Mouse (Mus musculus) gastrocnemius, postnatal 36 days (tissue): ENCODE results near the gene Clcn2. TPM values are rescaled to one million over a fixed set of nuclear protein-coding genes. Genes with fewer than 3 reads are reported as not detected.

Experiments
- DNase-seq, 2 experiments: peaks; one replicate each; pipeline ENCODE4 v3.0.0; 2022
- intact Hi-C: fragments of 180-260 bp; cut with DNase I; formaldehyde crosslinking; loops from one replicate; pipeline ENCODE4 v1.15.1; 2025
- total RNA-seq, 2 experiments: library from RNA; stranded (reverse); gene quantifications; 2 replicates each; pipeline ENCODE4 v1.2.3; 2021

The Clcn2 gene
- total RNA-seq, 2 experiments from 2014 or later = 0.99 to 1.0 TPM

DNA sequence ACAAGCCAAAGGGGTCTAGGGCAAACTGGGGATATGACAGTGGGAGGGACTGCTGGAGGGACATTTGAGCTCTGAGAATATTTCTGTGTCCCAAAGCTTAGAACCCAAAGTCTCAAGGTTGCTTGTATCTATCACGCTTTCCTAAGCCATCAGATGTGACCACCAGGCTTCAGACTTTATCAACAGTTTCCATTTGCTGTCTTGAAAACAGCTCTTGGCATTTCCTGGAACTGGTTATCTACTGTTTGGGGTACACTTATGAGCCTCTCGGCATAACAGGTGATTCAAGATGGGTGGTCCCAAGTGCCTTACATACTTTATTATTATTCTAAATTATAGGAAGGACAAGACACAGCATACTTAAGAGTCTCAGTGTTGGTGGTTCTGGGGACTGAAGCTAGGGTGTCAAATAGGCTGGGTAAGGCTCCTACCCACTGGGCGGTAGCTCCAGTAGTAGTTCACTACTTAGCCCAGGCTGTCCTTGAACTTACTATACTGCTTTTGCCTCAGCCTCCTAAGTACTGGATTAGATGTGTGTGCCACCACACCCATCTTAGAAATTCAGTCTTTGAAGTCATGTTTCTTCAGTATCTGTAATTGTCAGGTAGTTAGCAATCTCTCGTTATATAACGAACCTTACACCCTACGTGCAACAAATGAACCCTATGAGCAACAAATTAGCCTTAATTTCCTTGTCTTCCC is 13.7 kb downstream of the Clcn2 start:
- no peak for DNase-seq
- intact Hi-C loops = no loop called here

- no peak for DNase-seq
- intact Hi-C loops = no loop called here
These were observed 14.5 kb downstream of the Clcn2 start for GRCm38 (mm10) chr16:20703071-20703470.

DNA sequence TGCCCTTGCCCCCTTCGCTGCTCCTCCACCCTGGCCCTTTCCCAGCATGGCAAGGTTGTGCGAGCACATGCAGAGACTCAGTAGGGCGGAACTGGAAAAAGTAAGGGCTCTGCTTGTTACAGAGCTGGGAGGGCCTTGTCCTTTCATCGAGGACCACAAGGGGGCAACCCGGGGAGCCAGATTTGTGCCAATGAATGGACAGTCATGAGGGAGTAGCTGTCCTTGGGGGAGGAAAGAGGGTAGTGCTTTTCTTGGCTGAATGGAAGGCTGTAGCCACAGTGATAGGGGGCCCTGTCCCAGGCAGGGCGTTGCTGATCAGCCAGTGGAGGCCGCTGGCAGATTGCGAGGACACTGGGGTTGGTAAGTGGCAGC is 15.0 kb downstream of the Clcn2 start:
- intact Hi-C loops = no loop called here
- no peak for DNase-seq

DNA sequence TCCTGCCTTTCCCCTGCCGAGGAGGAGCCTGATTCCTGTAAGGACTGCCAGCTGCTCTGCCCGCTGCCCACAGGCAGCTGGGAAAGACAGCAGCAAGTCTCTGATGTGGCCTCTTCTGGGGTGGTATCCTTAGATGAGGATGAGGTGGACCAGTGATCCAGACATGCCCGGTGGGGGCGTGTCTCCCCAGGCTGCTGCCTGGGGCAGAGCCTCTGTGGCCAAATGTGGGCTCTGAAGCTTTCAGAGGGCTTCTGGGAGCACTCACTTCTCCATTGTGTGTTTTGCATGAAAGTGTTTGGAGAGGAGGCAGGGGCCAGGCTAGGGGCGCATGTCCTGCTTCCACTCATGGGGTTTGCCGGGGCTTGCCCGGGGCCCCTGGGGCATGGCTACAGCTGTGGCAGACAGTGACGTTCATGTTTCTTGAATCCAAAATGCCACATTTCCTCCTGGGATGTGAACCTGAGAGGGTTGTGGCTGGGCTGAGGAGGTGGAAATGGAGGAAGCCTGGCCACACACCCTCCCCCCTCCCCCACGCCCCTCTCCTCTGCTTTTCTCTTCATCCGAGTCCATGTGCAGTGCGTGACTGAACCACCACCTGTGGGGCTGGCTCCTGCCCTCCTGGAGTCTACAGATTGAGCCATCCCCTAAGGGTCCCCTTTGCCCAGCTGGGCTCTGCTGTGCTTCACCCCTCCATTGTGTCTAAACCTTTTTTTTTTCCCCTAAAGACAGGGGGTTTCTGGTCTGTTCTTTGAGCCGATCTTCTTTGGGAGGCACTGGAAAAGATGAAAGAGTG is 15.6 kb downstream of the Clcn2 start:
- intact Hi-C loops = no loop called here

DNA sequence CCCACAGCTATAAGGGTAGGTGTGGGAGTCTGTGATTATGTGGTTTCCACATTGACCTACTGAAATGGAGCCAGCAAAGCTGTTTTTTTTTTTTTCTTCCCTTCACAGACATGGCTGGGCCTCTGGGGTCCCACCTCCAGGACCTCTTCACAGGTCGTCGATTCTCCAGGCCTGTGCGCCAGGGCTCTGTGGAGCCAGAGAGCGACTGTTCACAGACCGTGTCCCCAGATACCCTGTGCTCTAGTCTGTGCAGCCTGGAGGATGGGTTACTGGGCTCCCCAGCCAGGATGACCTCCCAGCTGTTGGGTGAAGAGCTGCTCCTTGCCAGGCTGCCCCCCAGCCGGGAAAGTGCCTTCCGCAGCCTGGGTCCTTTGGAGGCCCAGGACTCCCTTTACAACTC is 16.2 kb downstream of the Clcn2 start:
- DNase-seq = no peak
- intact Hi-C loops = no loop called here

More for the DNA sequence above, 15.6 kb downstream of the Clcn2 start:
- DNase-seq = no peak

GRCm38 (mm10) chr16:20700036-20700435 is 17.5 kb downstream of the Clcn2 start:
- intact Hi-C loops = no loop called here
- no peak for DNase-seq

- intact Hi-C loops = no loop called here
- no peak for DNase-seq
These were observed 18.3 kb downstream of the Clcn2 start for GRCm38 (mm10) chr16:20699266-20699665.

DNA sequence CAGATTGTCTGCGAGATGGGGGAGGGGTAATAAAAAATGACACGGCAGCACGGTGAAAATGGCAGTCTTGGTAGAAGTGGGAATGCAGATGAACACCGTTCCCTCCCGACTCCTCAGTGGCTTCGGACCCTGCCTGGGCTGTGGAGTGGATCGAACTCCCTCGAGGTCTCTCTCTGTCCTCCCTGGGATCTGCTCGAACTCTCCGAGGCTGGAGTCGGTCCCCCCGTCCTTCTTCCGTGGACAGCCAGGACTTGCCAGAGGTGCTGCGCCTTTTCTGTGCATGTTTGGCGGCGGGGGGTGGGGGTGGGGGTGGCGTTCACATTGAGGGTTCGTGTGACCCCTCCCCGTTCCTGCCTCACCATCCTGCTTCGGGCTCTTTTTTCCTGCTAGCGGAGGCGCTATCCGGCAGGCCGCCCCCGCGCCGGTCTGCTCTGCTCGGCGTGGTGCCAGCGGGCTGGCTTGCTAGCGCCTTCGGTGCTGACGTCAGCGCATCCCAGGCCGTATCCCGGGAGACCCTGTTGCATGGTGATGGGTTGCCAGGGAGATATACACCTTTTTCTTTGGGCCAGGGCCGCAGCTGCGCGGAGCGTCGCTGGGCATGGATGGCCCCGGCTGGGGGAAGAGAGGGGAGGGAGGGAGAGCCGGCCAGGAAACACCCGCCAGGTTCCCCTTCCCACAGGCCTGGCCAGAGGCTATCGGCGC is 21.8 kb downstream of the Clcn2 start:
- DNase-seq = peak; percentile 76 to 85
- intact Hi-C loops = no loop called here

DNA sequence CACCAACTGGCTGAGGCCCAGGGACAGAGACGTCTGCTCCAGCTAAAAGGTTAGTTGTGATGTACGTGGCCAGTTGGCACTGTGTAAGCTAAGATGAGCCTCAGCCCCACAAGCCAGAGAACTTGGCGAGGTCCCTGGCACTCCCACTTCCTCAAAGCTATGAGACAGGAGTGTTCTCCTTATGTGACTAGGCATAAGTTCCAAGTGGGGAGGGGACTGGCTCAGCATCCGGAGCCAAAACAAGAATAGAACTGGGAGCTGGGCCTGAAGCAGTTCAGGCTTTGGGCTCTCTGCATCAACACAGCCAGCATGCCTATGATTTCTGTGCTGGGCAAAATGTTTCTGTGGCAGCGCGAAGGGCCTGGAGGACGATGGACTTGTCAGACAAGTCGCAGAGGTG is 22.8 kb downstream of the Clcn2 start:
- DNase-seq = peak; percentile 59 to 63
- intact Hi-C loops = no loop called here

- intact Hi-C loops = no loop called here
- peak; percentile 83 to 85 for DNase-seq
These were observed 24.3 kb downstream of the Clcn2 start, which contains the start of gene Fam131a for GRCm38 (mm10) chr16:20693111-20693701. Fam131a (plus strand) TSS chr16:20693241.

DNA sequence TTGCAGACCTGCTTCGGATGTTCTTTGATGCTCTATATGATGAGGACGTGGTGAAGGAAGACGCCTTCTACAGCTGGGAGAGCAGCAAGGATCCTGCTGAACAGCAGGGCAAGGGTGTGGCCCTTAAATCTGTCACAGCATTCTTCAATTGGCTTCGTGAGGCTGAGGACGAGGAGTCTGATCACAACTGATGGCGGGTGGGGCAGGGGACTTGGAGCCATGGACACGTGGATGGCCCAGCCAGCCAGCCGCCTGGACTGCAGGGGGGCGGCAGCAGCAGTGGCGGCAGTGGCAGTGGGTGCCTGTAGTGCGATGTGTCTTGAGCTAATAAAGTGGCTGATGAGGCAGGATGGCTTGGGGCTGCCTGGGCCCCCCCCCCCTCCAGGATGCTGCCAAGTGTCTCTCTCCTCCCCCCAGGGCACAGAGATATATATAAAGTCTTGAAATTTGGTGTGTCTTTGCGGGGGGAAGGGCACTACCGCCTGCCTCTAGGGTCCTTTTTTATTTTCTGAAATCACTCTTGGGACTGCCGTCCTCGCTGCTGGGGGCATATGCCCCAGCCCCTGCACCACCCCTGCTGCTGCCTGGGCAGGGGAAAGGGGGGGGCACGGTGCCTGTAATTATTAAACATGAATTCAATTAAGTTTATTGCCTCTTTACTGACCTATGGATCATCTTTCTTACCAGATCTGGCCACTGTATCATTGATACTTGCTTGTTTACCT is 25.1 kb downstream of the Clcn2 start:
- no peak for DNase-seq
- intact Hi-C loops = no loop called here

GRCm38 (mm10) chr16:20691617-20692016 is 25.9 kb downstream of the Clcn2 start:
- intact Hi-C loops = no loop called here
- DNase-seq = no peak

DNA sequence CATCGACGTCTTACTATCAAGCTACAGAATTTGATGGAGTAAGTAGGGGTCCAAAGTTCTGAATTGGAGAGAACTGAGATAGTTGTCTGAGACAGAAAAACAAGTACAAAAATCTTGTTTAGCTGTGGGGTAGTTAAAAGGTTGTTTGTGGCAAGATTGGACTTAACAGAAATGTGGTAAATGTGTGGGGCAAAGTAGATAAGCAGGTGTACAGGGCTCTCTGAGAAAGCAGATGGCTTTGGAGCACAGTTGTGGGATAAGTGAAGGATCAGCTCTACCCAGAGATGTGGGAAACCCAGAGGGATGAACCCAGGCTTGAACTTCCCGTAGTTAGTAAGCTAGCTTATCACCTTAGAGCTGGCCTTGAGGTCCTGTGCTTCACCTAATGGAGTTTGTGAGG is 26.8 kb downstream of the Clcn2 start:
- DNase-seq = no peak
- intact Hi-C loops = no loop called here

- intact Hi-C loops = no loop called here
- DNase-seq = peak; percentile 87 to 89
These were observed 39.4 kb downstream of the Clcn2 start for GRCm38 (mm10) chr16:20677974-20678675.

DNA sequence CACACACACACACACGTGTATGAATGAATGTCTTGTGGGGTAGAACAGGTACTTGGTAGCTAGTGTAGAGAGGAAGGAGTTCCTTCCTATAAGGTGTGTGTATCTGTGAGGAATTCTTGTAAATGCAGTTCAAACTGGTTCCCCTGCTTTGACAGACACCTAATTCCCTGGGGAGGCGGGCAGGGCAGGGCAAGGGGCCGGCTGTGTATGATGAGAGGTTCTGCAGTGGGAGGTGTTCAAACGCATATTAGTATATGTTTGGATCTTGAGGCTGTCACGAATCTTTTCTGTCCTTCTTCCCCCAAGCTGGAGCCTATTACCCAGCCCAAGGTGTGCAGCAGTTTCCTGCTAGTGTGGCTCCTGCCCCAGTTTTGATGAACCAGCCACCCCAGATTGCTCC is 40.2 kb downstream of the Clcn2 start:
- intact Hi-C loops = no loop called here
- no peak for DNase-seq

DNA sequence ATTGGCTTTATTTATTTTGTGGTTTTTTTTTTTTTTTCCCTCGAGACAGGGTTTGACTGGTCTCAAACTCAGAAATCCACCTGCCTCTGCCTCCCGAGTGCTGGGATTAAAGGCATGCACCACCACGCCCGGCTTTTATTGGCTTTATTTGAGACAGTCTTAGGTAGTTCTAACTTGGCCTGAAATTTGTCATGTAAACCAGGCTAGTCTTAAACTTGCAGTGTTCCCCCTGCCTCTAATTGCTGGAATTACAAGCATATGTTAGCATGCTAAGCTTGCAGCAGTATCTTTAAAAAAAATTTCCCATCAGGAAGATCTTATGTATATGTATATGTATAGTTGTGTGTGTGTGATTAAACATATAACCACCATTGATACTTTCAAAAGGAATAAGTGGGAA is 40.8 kb downstream of the Clcn2 start:
- intact Hi-C loops = no loop called here
- DNase-seq = no peak

DNA sequence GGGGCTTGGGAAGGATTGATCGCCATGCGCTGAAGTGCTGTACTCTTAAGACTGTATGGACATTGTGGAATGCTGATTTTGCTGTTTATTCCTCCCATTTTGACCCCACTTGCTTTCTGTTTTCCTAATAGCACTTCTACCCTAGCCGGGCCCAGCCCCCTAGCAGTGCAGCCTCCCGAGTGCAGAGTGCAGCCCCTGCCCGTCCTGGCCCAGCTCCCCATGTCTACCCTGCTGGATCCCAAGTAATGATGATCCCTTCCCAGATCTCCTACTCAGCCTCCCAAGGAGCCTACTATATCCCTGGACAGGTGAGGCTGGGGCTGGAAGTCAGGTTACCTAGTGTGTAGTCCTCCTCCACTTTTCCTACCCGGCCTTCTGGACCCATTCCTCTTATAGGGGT is 42.3 kb downstream of the Clcn2 start:
- DNase-seq = no peak
- intact Hi-C loops = no loop called here

DNA sequence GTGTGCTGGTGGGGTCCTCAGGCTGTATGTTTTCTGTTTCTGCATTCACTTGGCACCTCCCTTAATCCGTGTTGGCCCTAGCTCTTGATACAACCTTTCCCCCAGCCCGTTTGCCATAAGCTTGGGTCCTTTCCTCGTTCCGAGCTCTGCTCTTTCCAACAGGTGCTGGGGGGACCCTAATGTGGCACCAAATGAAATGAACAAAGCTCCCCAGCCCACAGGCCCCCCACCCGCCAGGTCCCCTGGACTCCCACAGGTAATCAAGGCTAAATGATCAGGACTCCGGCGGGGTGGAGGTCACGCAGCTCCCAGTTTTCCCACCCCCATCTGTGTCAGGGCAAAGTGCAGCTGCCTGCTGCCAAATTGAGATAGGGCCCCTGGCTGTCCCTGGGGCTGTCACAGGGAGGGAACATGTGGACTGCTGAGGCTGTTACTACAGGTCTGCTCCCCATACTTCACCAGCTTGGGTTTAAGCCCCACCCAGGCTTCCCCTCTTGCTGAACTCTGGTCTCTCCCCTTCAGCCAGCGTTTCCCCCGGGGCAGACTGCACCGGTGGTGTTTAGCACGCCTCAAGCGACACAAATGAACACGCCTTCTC is 43.7 kb downstream of the Clcn2 start:
- intact Hi-C loops = no loop called here
- no peak for DNase-seq

GRCm38 (mm10) chr16:20672965-20673705 is 44.4 kb downstream of the Clcn2 start:
- peak; percentile 60 to 65 for DNase-seq
- intact Hi-C loops = no loop called here
